Mouse (Mus musculus) thymus, adult 2 months (tissue): ENCODE measurements at regions not wholly inside any gene's neighbourhood (a gene's known extent, or its start where the extent isn't known, plus 50 kb on each side); places are given as distances from the start of the nearest gene placed in this dataset.

Experiments used
- CTCF ChIP-seq: fragments of 200-500 bp; IDR thresholded peaks from 2 replicates; pipeline ENCODE4 v1.5.1; 2012; ENCODE audit warnings: mild to moderate bottlenecking, control low read depth, low read length, moderate library complexity, borderline replicate concordance; ENCODE audit not compliant: control insufficient read depth, poor library complexity, insufficient read depth; ENCODE audit errors: extremely low read depth
- POLR2A ChIP-seq: fragments of 200-500 bp; IDR thresholded peaks from 2 replicates; pipeline ENCODE4 v1.6.1; 2012; ENCODE audit warnings: mild to moderate bottlenecking, low read length, control low read depth, moderate library complexity; ENCODE audit not compliant: control insufficient read depth, poor library complexity, insufficient read depth; ENCODE audit errors: extremely low read depth

DNA sequence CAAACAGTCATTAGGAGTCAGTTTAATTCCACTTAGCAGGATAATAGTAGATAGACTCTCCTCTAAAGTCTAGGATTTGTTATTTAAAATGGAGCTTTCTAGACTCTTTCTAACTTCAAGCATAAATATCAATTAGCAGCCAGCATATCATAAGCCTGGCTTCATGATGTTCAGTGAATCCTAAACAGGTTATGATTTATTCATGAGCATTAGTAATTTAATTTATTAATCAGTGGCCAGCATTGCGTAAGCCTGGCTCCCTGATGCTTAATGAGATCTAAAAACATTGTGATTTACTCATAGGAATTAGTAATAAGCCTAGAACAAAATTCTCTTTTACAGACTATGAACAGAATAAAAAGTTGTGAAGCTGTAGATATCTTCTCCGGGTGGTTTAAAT is 64.6 kb upstream of the Rmdn2 start:
- TF ChIP-seq POLR2A = no peak
- no peak for TF ChIP-seq CTCF
